Mouse (Mus musculus) forebrain, embryonic 15.5 days (tissue): Measurements from ENCODE around the gene Prph. TPM values are rescaled to one million over a fixed set of nuclear protein-coding genes. Genes with fewer than 3 reads are reported as not detected.

ENCODE experiments used
- ATAC-seq: fragments of 200-750 bp; cut with Nextera tagmentation; replicated peaks from 2 replicates; pipeline ENCODE4 v1.8.0; 2017; ENCODE audit warnings: mild to moderate bottlenecking, moderate TSS enrichment, moderate library complexity
- H3K27ac ChIP-seq: fragments of 300-500 bp; sonication (generic); replicated peaks from 2 replicates; pipeline ENCODE4 v1.5.1; 2015; ENCODE audit warnings: mild to moderate bottlenecking, inconsistent platforms
- H3K27me3 ChIP-seq: fragments of 300-500 bp; sonication (generic); 2 replicates; pipeline ENCODE4 v1.6.1; 2015; ENCODE audit warnings: inconsistent platforms
- H3K36me3 ChIP-seq: fragments of 300-500 bp; sonication (generic); 2 replicates; pipeline ENCODE4 v1.6.1; 2015; ENCODE audit warnings: mild to moderate bottlenecking, inconsistent platforms
- H3K4me1 ChIP-seq: fragments of 300-500 bp; sonication (generic); 2 replicates; pipeline ENCODE4 v1.6.1; 2015; ENCODE audit warnings: inconsistent platforms
- H3K4me2 ChIP-seq: fragments of 300-500 bp; sonication (generic); replicated peaks from 2 replicates; pipeline ENCODE4 v1.6.1; 2015; ENCODE audit warnings: mild to moderate bottlenecking, inconsistent platforms
- H3K4me3 ChIP-seq: fragments of 300-500 bp; sonication (generic); 2 replicates; pipeline ENCODE4 v1.5.1; 2015; ENCODE audit warnings: mild to moderate bottlenecking, inconsistent platforms
- H3K9ac ChIP-seq: fragments of 300-500 bp; sonication (generic); replicated peaks from 2 replicates; pipeline ENCODE4 v1.6.1; 2015; ENCODE audit warnings: mild to moderate bottlenecking, inconsistent platforms
- H3K9me3 ChIP-seq: fragments of 300-500 bp; sonication (generic); 2 replicates; pipeline ENCODE4 v1.6.1; 2016; ENCODE audit warnings: inconsistent platforms
- WGBS: fragments of 180-500 bp; shearing (Covaris S2); methylation state at CpG from one replicate; pipeline ENCODE4 v1.1.7; 2015; ENCODE audit warnings: mixed read lengths; 5-methylcytosine and 5-hydroxymethylcytosine counted together
- microRNA-seq: library from miRNA; unstranded; fragments of <30 nt; microRNA quantifications from one replicate; pipeline ENCODE4, GENCODE M21; 2016
- polyA plus RNA-seq: library from polyadenylated mRNA; unstranded; fragments of >200 nt; fragmentation: Nextera tagmentation; extraction: Ambion mirVana; gene quantifications from 2 replicates; pipeline ENCODE4 v1.2.1, GENCODE M21; 2015

Gene Prph
- polyA plus RNA-seq, 1 experiment from 2014 or later: 0.97 TPM

GRCm38 (mm10) chr15:99096061-99096793 lies 41.3 kb downstream of the Prph start:
- Histone ChIP-seq H3K4me1 (peaks cover 54% of the 10 kb centered on the region), H3K4me3 (peak overlapping the region; percentile 37), H3K9me3 (no peaks in the 10 kb centered on the region), H3K4me2 (peak overlapping the region; percentile 56), H3K27ac (no peak overlapping the region), H3K27me3 (peaks cover 39% of the 10 kb centered on the region), H3K9ac (peak overlapping the region; percentile 24; the same call in 1 of the 2 replicates), H3K36me3 (no peaks in the 10 kb centered on the region)
- 10% methylated on average over 24 of the region's 24 CpGs for WGBS
- ATAC-seq: no peak

- ATAC-seq: no peak
- Histone ChIP-seq H3K4me2 (peak overlapping the region; percentile 56), H3K27ac (no peak overlapping the region), H3K27me3 (peaks cover 39% of the 10 kb centered on the region), H3K4me1 (peaks cover 54% of the 10 kb centered on the region), H3K36me3 (no peaks in the 10 kb centered on the region), H3K9me3 (no peaks in the 10 kb centered on the region), H3K4me3 (peak overlapping the region; percentile 37), H3K9ac (peak overlapping the region; percentile 24; the same call in 1 of the 2 replicates)
- WGBS: under 1% methylated on average over 55 of the region's 58 CpGs
These were observed 42.0 kb downstream of the Prph start for GRCm38 (mm10) chr15:99096831-99097500.

- Histone ChIP-seq H3K36me3 (no peaks in the 10 kb centered on the region), H3K27me3 (peaks cover 39% of the 10 kb centered on the region), H3K4me3 (peak overlapping the region; percentile 37), H3K9me3 (no peaks in the 10 kb centered on the region), H3K9ac (peak overlapping the region; percentile 34), H3K27ac (no peak overlapping the region), H3K4me2 (peak overlapping the region; percentile 56), H3K4me1 (peaks cover 54% of the 10 kb centered on the region)
- ATAC-seq: peak; percentile 46; the same call in 1 of the 2 replicates
- under 1% methylated on average over 39 of the region's 39 CpGs for WGBS
These were observed 43.0 kb downstream of the Prph start for GRCm38 (mm10) chr15:99097840-99098492.

- Histone ChIP-seq H3K9ac (peak overlapping the region; percentile 34; the same call in 1 of the 2 replicates), H3K9me3 (no peaks in the 10 kb centered on the region), H3K27me3 (peaks cover 39% of the 10 kb centered on the region), H3K4me1 (peaks cover 48% of the 10 kb centered on the region), H3K4me3 (peak overlapping the region; percentile 37), H3K36me3 (no peaks in the 10 kb centered on the region), H3K27ac (no peak overlapping the region), H3K4me2 (peak overlapping the region; percentile 56)
- no peak; the same call in 1 of the 2 replicates for ATAC-seq
- under 1% methylated on average over 9 of the region's 9 CpGs for WGBS
These were observed 43.5 kb downstream of the Prph start for GRCm38 (mm10) chr15:99098493-99098861.

GRCm38 (mm10) chr15:99099139-99099556 lies 44.2 kb downstream of the Prph start:
- Histone ChIP-seq H3K27me3 (peaks cover 39% of the 10 kb centered on the region), H3K4me3 (peak overlapping the region; percentile 2; the same call in 1 of the 2 replicates), H3K4me1 (peaks cover 43% of the 10 kb centered on the region)

GRCm38 (mm10) chr15:99099984-99100383 lies 45.0 kb downstream of the Prph start:
- H3K36me3 ChIP-seq: no peaks in the 10 kb centered on the region
- H3K27me3 ChIP-seq: peaks cover 36% of the 10 kb centered on the region
- H3K4me2 ChIP-seq: no peak overlapping the region
- H3K4me3 ChIP-seq: no peak overlapping the region
- 53% methylated on average over 3 of the region's 3 CpGs for WGBS
- H3K27ac ChIP-seq: no peak overlapping the region
- H3K9me3 ChIP-seq: no peaks in the 10 kb centered on the region
- ATAC-seq: no peak
- H3K9ac ChIP-seq: no peak overlapping the region
- H3K4me1 ChIP-seq: peaks cover 37% of the 10 kb centered on the region

More at GRCm38 (mm10) chr15:99099139-99099556, 44.2 kb downstream of the Prph start:
- H3K36me3 ChIP-seq: no peaks in the 10 kb centered on the region
- under 1% methylated on average over 15 of the region's 15 CpGs for WGBS
- no peaks in the 10 kb centered on the region for H3K9me3 ChIP-seq
- H3K27ac ChIP-seq: no peak overlapping the region
- no peak overlapping the region for H3K9ac ChIP-seq
- peak; percentile 41 for ATAC-seq
- peak overlapping the region; percentile 56 for H3K4me2 ChIP-seq

- 85% methylated on average over 7 of the region's 7 CpGs for WGBS
- no peak overlapping the region for H3K27ac ChIP-seq
- no peaks in the 10 kb centered on the region for H3K36me3 ChIP-seq
- H3K9ac ChIP-seq: no peak overlapping the region
- H3K9me3 ChIP-seq: no peaks in the 10 kb centered on the region
- no peak overlapping the region for H3K4me2 ChIP-seq
- no peak overlapping the region for H3K4me3 ChIP-seq
- H3K27me3 ChIP-seq: no peaks in the 10 kb centered on the region
- no peaks in the 10 kb centered on the region for H3K4me1 ChIP-seq
- no peak for ATAC-seq
These were observed 50.3 kb downstream of the Prph start for GRCm38 (mm10) chr15:99105238-99105637.

GRCm38 (mm10) chr15:99107866-99108265 lies 52.9 kb downstream of the Prph start:
- Histone ChIP-seq H3K36me3 (no peaks in the 10 kb centered on the region), H3K9me3 (no peaks in the 10 kb centered on the region), H3K4me3 (no peak overlapping the region), H3K27me3 (no peaks in the 10 kb centered on the region), H3K4me2 (no peak overlapping the region), H3K4me1 (no peaks in the 10 kb centered on the region), H3K27ac (no peak overlapping the region), H3K9ac (no peak overlapping the region)
- ATAC-seq: no peak
- 85% methylated on average over 3 of the region's 3 CpGs for WGBS

Small RNA genes lying within 50 kb of the gene (microRNA-seq; reads per million reads assigned to microRNA genes)
- 1.1 reads per million for gene Mir6960

Other genes starting within 250 kb of the Prph start
- 0.46 and 0.47 TPM in 2 replicates for gene Ddn, start 245.7 kb upstream of the Prph start, polyA plus RNA-seq
- 89.0 and 91.7 TPM in 2 replicates for gene Prkag1, start 223.7 kb upstream of the Prph start, polyA plus RNA-seq
- 13.9 and 14.3 TPM in 2 replicates for gene Kmt2d, start 184.0 kb upstream of the Prph start, polyA plus RNA-seq
- 42.7 and 46.4 TPM in 2 replicates for gene Rhebl1, start 160.6 kb upstream of the Prph start, polyA plus RNA-seq
- gene Dhh, start 156.6 kb upstream of the Prph start, polyA plus RNA-seq: 0.52 and 0.68 TPM in 2 replicates
- 43.2 and 45.2 TPM in 2 replicates for gene Lmbr1l, start 136.9 kb upstream of the Prph start, polyA plus RNA-seq
- 1,138 and 1,204 TPM in 2 replicates for gene Tuba1b, start 120.6 kb upstream of the Prph start, polyA plus RNA-seq
- not detected in 2 replicates for gene Gm49450, start 101.6 kb upstream of the Prph start, polyA plus RNA-seq
- 14,933 and 15,115 TPM in 2 replicates for gene Tuba1a, start 101.5 kb upstream of the Prph start, polyA plus RNA-seq
- 45.7 and 53.5 TPM in 2 replicates for gene Tuba1c, start 25.3 kb upstream of the Prph start, polyA plus RNA-seq
- gene Troap, start 19.4 kb downstream of the Prph start, polyA plus RNA-seq: 19.8 and 24.8 TPM in 2 replicates
- gene C1ql4, start 32.6 kb downstream of the Prph start, polyA plus RNA-seq: 0.28 and 0.33 TPM in 2 replicates
- gene Dnajc22, start 38.0 kb downstream of the Prph start, polyA plus RNA-seq: 0.46 and 0.53 TPM in 2 replicates
- 42.9 and 43.7 TPM in 2 replicates for gene Spats2, start 70.7 kb downstream of the Prph start, polyA plus RNA-seq
- gene Kcnh3, start 169.7 kb downstream of the Prph start, polyA plus RNA-seq: 4.3 and 4.6 TPM in 2 replicates
- 209 and 212 TPM in 2 replicates for gene Mcrs1, start 196.8 kb downstream of the Prph start, polyA plus RNA-seq
- 111 and 115 TPM in 2 replicates for gene Prpf40b, start 239.9 kb downstream of the Prph start, polyA plus RNA-seq
- 0.23 and 0.31 TPM in 2 replicates for gene Fam186b, start 240.7 kb downstream of the Prph start, polyA plus RNA-seq